Mouse (Mus musculus) common myeloid progenitor, adult 5-6 weeks (primary cell): Measurements from ENCODE around the gene Plch2. TPM values are rescaled to one million over a fixed set of nuclear protein-coding genes. Genes with fewer than 3 reads are reported as not detected.

Source experiments
- ATAC-seq: replicated peaks from 2 replicates; pipeline ENCODE4 v1.8.0; 2016; ENCODE audit warnings: low read depth, mild to moderate bottlenecking, moderate TSS enrichment, inconsistent platforms; ENCODE audit not compliant: poor library complexity, severe bottlenecking
- total RNA-seq: library from RNA; stranded (forward); fragments of 200-1000, 187-1606 nt; gene quantifications from 2 replicates; pipeline ENCODE4 v1.2.3, GENCODE M21; 2017

Gene Plch2
- total RNA-seq, 1 experiment from 2014 or later: not detected

GRCm38 (mm10) chr4:154963190-154963836 is 93.3 kb downstream of the Plch2 start:
- no peak for ATAC-seq

GRCm38 (mm10) chr4:154962683-154963082 is 93.9 kb downstream of the Plch2 start:
- no peak for ATAC-seq

- ATAC-seq: peak; percentile 44
Observed at GRCm38 (mm10) chr4:154961911-154962310, 94.7 kb downstream of the Plch2 start.

DNA sequence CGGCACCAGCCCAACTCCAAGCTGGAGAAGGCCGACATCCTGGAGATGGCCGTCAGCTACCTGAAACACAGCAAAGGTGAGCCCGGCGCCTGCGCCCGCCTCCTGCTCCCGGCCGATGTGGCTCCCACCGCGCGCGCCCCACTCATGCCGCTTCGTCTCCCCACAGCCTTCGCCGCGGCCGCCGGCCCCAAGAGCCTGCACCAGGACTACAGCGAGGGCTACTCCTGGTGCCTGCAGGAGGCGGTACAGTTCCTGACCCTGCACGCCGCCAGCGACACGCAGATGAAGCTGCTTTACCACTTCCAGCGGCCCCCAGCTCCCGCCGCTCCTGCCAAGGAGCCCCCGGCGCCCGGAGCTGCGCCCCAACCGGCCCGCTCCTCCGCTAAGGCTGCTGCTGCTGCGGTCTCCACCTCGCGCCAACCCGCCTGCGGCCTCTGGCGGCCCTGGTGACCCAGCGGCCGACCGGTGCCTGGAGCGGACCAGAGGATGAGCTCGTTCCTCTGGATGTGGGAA is 95.3 kb downstream of the Plch2 start:
- ATAC-seq: peak; percentile 27

GRCm38 (mm10) chr4:154960690-154961225 is 95.8 kb downstream of the Plch2 start, which contains the start of gene Hes5:
Gene Hes5, plus strand, starts transcription at chr4:154960923.
- no peak for ATAC-seq

- ATAC-seq: no peak
Observed at GRCm38 (mm10) chr4:154960021-154960689, 96.4 kb downstream of the Plch2 start.

GRCm38 (mm10) chr4:154958621-154959020 is 98.0 kb downstream of the Plch2 start:
- ATAC-seq: no peak

DNA sequence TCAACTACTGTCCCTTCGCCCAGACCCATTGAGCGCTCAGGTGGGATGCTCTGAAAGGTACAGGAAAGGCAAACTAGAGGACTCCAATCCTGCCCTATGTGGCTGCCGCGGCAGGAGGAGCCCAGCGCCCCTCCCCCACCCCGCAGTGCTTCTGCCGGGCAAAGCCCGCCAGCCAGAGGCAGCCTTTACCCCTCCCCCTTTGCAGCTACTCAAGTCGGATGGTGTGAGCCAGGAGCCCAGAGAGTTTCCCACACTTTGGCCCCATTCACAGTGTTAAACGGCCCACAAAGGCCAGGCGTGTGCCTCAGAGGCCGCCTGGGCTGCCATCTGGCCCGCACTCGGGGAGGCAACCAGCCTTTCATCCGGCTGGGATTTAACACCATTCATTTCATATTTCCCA is 98.4 kb downstream of the Plch2 start:
- no peak for ATAC-seq

DNA sequence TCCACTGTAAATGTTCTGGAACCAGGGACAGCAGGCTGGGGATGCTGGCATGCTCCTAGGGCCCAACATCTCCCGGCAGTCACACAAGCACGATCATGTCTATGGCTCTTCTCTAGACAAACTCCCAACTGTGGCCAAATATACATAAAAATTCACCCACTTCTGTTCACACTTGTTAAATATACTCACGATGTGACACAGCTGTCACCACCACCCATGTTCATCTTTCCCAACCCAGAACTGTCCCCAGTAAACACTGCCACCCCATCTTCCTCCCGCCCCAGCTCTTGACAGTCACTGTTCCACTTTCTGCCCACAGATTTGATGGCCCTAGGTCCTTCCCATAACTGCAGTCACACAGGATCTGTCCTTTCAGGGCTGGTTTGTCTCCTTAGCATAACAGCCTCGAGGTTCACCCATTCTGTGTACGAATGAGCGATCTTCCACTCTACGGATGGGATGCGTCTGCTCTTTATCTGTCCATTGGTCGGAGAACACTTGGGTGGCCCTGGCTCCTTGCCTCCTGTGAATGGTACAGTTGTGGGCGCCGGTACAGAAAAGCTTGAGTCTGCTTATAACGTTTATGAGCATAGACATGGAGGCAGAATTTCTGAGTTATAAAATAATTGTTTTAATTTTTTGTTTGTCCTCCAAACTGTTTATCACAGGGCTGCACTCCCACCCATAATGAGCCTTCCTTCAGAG is 99.1 kb downstream of the Plch2 start:
- no peak for ATAC-seq

- no peak for ATAC-seq
Observed at GRCm38 (mm10) chr4:154956604-154957003, 100.0 kb downstream of the Plch2 start.

DNA sequence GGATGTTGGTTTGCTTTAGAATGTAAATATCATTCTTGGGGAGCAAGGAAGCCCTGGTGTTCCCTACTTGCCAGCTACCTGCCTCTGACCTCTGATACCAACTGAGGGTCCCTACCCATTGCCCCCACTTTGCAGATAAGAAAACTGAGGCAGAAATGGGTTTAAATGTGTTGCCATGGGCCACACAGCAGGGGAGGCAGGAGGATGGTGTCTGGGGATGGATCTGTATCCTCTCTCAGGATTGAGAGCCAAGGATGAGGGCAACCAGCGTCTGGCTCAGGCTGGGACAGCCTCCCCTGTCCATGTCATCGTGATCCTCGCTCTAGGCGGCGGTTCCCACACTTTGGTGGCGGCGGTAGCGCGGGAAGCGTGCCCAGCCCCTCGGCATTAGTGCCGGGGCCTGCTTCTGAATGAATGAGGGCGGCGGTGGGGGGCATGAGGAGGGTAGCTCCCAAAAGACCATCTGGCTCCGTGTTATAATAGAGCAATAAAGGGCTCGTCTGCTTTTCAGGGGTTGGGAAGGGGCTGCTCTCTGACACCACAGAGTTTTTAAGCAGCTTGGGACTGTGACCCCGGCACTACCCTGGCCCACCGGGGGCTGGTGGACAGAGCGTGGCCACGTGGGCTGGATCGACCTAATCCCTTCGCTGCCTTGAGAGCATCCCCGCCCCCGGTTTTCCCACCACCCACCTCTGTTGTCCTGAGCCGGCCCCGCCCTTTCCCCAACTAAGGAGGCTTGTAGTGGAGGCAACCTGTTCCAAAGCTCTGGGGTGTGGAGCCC is 103.9 kb downstream of the Plch2 start:
- ATAC-seq: no peak

- ATAC-seq: no peak
Observed at GRCm38 (mm10) chr4:154949589-154949982, 107.0 kb downstream of the Plch2 start.

GRCm38 (mm10) chr4:154948940-154949588 is 107.5 kb downstream of the Plch2 start:
- ATAC-seq: no peak

DNA sequence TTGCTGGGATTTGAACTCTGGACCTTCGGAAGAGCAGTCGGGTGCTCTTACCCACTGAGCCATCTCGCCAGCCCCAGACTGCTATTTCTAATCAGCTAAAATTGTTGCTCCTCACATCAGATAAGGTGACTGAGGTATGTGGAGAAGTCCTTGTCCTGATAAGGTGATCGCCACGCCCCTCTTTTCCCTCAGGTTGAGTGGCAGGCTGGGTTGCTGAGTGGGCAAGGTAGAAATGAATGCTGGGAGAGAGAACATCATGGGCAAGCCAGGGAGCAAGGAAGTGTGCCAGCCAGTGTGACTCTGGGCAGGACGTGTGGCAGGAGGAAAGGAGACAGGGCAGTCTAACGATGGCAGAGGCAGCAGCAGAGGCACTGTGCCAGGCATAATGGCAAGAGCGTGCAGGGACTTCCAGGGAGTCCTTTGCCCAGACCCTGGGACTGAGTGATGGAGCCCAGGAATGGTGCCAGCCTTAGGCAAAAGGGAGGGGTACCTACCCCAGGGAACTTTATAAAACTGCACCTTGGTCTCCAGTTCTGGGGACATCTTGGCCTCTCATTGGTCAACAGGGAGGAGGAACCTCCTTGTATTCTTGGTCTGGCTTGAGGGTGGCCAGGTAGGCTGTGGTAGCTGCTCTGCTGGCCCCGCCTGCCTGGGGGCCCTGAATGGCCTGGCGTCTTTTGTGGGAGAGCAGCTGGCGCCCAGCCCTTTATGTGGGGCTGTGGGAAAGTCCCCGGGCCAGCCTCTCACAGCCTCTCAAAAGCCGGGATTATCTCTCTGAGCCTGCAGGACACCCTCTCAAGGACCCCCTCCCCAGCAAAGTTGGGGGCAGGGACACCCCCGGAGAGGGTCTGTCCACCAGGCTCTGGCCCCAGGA is 108.3 kb downstream of the Plch2 start:
- ATAC-seq: no peak

DNA sequence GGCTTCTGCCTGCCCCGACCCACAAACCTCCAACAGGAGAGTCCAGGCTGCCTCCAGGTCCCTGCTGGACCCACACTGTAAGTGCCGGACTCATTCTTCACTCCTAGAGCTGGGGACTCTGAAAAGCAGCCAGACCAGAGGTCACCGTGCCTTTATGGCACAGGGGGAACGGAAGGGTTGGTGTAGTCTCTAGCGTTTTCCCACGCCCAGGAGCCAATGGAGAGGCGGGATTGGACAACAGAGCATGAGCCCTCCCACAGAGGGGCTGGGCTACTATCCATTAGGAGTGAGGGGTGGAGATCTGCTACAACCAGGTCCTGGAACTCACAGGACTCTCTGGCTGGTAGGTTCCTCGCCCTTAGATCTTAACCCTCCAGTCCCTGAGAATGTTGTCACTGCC is 110.3 kb downstream of the Plch2 start:
- peak; percentile 43; the same call in 1 of the 2 replicates for ATAC-seq

GRCm38 (mm10) chr4:154944121-154944590 is 112.4 kb downstream of the Plch2 start:
- ATAC-seq: peak; percentile 98

DNA sequence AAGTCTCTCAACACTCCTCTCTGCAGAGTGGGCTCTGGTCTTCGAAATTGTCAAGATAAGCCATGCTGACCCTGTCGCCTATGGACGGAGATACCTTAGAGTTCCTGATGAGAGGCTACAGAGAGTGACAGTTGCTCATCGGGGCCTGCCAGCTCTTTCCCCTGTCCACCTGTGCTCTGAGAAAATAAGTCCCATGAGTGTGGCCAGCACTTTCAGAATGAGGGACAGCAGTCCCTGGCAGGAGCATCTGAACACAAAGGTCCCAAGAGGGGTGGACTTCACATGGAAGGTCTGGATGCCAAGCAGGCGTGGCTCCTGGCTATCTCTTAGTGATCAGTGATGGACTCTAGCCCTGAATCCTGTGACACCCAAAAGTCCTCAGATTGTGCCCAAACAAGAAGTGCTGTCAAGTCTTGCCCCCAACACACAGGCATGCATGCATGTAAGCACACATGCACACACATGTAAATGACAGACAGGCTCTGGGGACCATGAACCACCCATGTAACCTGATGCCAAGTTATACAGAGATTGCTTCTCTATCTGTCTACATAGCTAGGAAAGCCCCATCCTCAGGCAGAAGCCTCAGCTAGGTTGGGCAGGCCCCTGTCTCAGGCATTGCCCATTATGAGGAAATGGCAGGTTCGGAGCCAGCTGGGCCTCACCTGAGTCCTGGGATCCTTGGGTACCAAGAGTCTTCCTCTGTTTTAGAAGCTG is 113.1 kb downstream of the Plch2 start:
- no peak for ATAC-seq
